Mouse (Mus musculus) liver, adult 2 months (tissue): ENCODE results near the gene Ptprh. TPM values are rescaled to one million over a fixed set of nuclear protein-coding genes. Genes with fewer than 3 reads are reported as not detected.

Experiments used
- DNase-seq: peaks from one replicate; pipeline ENCODE4 v3.0.0-alpha.2; 2011; ENCODE audit warnings: low read depth, low spot score; ENCODE audit errors: extremely low read depth
- H3K27ac ChIP-seq: fragments of 200-500 bp; replicated peaks from 2 replicates; pipeline ENCODE4 v1.5.1; 2012; ENCODE audit warnings: low read depth, mild to moderate bottlenecking, control low read depth, inconsistent platforms, low read length; ENCODE audit not compliant: insufficient read depth
- H3K27me3 ChIP-seq: fragments of 200-500 bp; 2 replicates; pipeline ENCODE4 v1.6.1; 2012; ENCODE audit warnings: mild to moderate bottlenecking, moderate library complexity, low read length, inconsistent platforms; ENCODE audit not compliant: control insufficient read depth, insufficient read depth
- H3K36me3 ChIP-seq: fragments of 200-500 bp; 2 replicates; pipeline ENCODE4 v1.6.1; 2012; ENCODE audit warnings: low read length, inconsistent platforms; ENCODE audit not compliant: control insufficient read depth, insufficient read depth
- H3K4me1 ChIP-seq: fragments of 200-500 bp; 2 replicates; pipeline ENCODE4 v1.6.1; 2011; ENCODE audit warnings: low read length; ENCODE audit not compliant: control insufficient read depth, insufficient read depth
- H3K4me3 ChIP-seq: fragments of 200-500 bp; 2 replicates; pipeline ENCODE4 v1.5.1; 2011; ENCODE audit warnings: low read depth, mild to moderate bottlenecking, control low read depth, low read length, moderate library complexity; ENCODE audit not compliant: insufficient read depth
- H3K79me2 ChIP-seq: fragments of 200-500 bp; 2 replicates; pipeline ENCODE4 v1.6.1; 2012; ENCODE audit warnings: inconsistent platforms, mild to moderate bottlenecking, low read length, moderate library complexity; ENCODE audit not compliant: control insufficient read depth, insufficient read depth
- H3K9ac ChIP-seq: fragments of 200-500 bp; 2 replicates; pipeline ENCODE4 v1.6.1; 2012; ENCODE audit warnings: low read depth, mild to moderate bottlenecking, control low read depth, inconsistent platforms, low read length
- CTCF ChIP-seq: fragments of 200-500 bp; IDR thresholded peaks from 2 replicates; pipeline ENCODE4 v1.5.1; 2011; ENCODE audit warnings: low read depth, low read length, control low read depth
- POLR2A ChIP-seq: fragments of 200-500 bp; IDR thresholded peaks from 2 replicates; pipeline ENCODE4 v1.6.1; 2011; ENCODE audit warnings: low read length, control low read depth; ENCODE audit not compliant: insufficient read depth; ENCODE audit errors: extremely low read depth
- WGBS: fragments of 180-500 bp; shearing (Covaris S2); methylation state at CpG from one replicate; pipeline ENCODE4 v1.1.7; 2018; 5-methylcytosine and 5-hydroxymethylcytosine counted together
- polyA plus RNA-seq: library from polyadenylated mRNA; depleted of rRNA; stranded (reverse); fragments of >200 nt; gene quantifications from 2 replicates; pipeline ENCODE4 v1.2.3, GENCODE M21; 2012
- total RNA-seq: library from RNA; depleted of rRNA; stranded (reverse); fragments of >200 nt; gene quantifications from 2 replicates; pipeline ENCODE4 v1.2.3, GENCODE M21; 2014

The Ptprh gene
- total and polyA plus RNA-seq, 2 experiments, result 0.18 TPM; not detected in 1

- TF ChIP-seq CTCF (no peak), POLR2A (no peak)
- Histone ChIP-seq H3K4me3 (no peak overlapping the region), H3K27ac (no peak overlapping the region), H3K9ac (no peak overlapping the region), H3K4me1 (no peaks in the 10 kb centered on the region), H3K36me3 (no peaks in the 10 kb centered on the region), H3K79me2 (no peaks in the 10 kb centered on the region), H3K27me3 (peaks cover 7% of the 10 kb centered on the region; the same call in 1 of the 2 replicates)
- WGBS, result 41% methylated on average over 32 of the region's 32 CpGs
- DNase-seq, result no peak
These were observed 82.4 kb downstream of the Ptprh start for GRCm38 (mm10) chr7:4521231-4522003.

GRCm38 (mm10) chr7:4518487-4518886 lies 85.4 kb downstream of the Ptprh start:
- 50% methylated on average over 1 of the region's 1 CpGs for WGBS
- no peaks in the 10 kb centered on the region for H3K36me3 ChIP-seq
- H3K4me3 ChIP-seq, result no peak overlapping the region
- H3K9ac ChIP-seq, result no peak overlapping the region
- H3K4me1 ChIP-seq, result no peaks in the 10 kb centered on the region
- peaks cover 7% of the 10 kb centered on the region; the same call in 1 of the 2 replicates for H3K27me3 ChIP-seq
- H3K79me2 ChIP-seq, result no peaks in the 10 kb centered on the region
- TF ChIP-seq POLR2A, result no peak
- no peak for TF ChIP-seq CTCF
- DNase-seq, result no peak
- no peak overlapping the region for H3K27ac ChIP-seq

- no peaks in the 10 kb centered on the region for H3K36me3 ChIP-seq
- no peak within 1 kb of the TSS for H3K27ac ChIP-seq
- no peaks in the 10 kb centered on the region for H3K4me1 ChIP-seq
- H3K9ac ChIP-seq, result no peak within 1 kb of the TSS
- no peak for DNase-seq
- no peaks in the 10 kb centered on the region for H3K79me2 ChIP-seq
- no peak for TF ChIP-seq CTCF
- TF ChIP-seq POLR2A, result no peak
- H3K27me3 ChIP-seq, result peaks cover 7% of the 10 kb centered on the region; the same call in 1 of the 2 replicates
- no peak within 1 kb of the TSS for H3K4me3 ChIP-seq
- 47% methylated on average over 4 of the region's 4 CpGs for WGBS
These were observed 87.3 kb downstream of the Ptprh start, which contains the start of gene Tnnt1 for GRCm38 (mm10) chr7:4516332-4517050. Gene Tnnt1 (minus strand): TSS chr7:4516382.

- H3K27ac ChIP-seq, result no peak overlapping the region
- H3K36me3 ChIP-seq, result no peaks in the 10 kb centered on the region
- no peak overlapping the region for H3K4me3 ChIP-seq
- WGBS, result 68% methylated on average over 6 of the region's 6 CpGs
- peaks cover 7% of the 10 kb centered on the region; the same call in 1 of the 2 replicates for H3K27me3 ChIP-seq
- DNase-seq, result no peak
- no peak overlapping the region for H3K9ac ChIP-seq
- no peaks in the 10 kb centered on the region for H3K4me1 ChIP-seq
- no peaks in the 10 kb centered on the region for H3K79me2 ChIP-seq
- TF ChIP-seq POLR2A, result no peak
- TF ChIP-seq CTCF, result no peak
These were observed 88.0 kb downstream of the Ptprh start for GRCm38 (mm10) chr7:4515853-4516252.

- Histone ChIP-seq H3K4me1 (no peaks in the 10 kb centered on the region), H3K9ac (no peak overlapping the region), H3K27ac (no peak overlapping the region), H3K27me3 (no peaks in the 10 kb centered on the region), H3K79me2 (no peaks in the 10 kb centered on the region), H3K4me3 (no peak overlapping the region), H3K36me3 (no peaks in the 10 kb centered on the region)
- no peak for DNase-seq
- TF ChIP-seq CTCF (no peak), POLR2A (no peak)
- 84% methylated on average over 6 of the region's 6 CpGs for WGBS
These were observed 89.8 kb downstream of the Ptprh start for GRCm38 (mm10) chr7:4513829-4514712.
